ENCODE assay signal across 12 mouse cellular contexts in genomic region chr8:122938170-122938569, GRCm38 (mm10).
A peak's percentile ranks its signal among the peaks of the same experiment; 100 is the strongest.
DNase-seq lines count a peak whose midpoint lies in the region; ATAC-seq and TF ChIP-seq lines count a peak whose summit lies in the region.
"Had no signal": no experiment of that assay in that cellular context is flagged by ENCODE, and none has a peak within 500 bp of the region (broad histone marks: within the 10 kb centered on the region; RNA-seq: fewer than 3 reads in every experiment).

No protein-coding gene starts in this region.

- H3K27ac ChIP-seq in heart, embryonic 15.5 days, result peak overlapping the region; percentile 12; the same call in 1 of the 2 replicates
- 0 out of 2 replicates have a peak overlapping the region, but pooled peaks have one; percentile 13 for H3K27ac ChIP-seq in stomach, embryonic 15.5 days
- H3K27ac ChIP-seq in stomach, postnatal 0 days (replicated peaks), result no peak overlapping the region
- H3K27ac ChIP-seq in forebrain, postnatal 0 days (ENCODE audit: low read depth, low read length), result 0 out of 2 replicates have a peak overlapping the region, but pooled peaks have one; percentile 17
- H3K27ac ChIP-seq in small intestine, adult 2 months (ENCODE audit: insufficient read depth, low read depth, low read length), result peak overlapping the region; percentile 37
- H3K27ac ChIP-seq: embryonic facial prominence, embryonic 13.5 days; liver, embryonic 15.5 days; midbrain, embryonic 10.5 days had no signal

- H3K4me1 ChIP-seq in heart, embryonic 15.5 days (replicated peaks), result peaks cover 36% of the 10 kb centered on the region
- peaks cover 14% of the 10 kb centered on the region for H3K4me1 ChIP-seq in stomach, embryonic 15.5 days
- peaks cover 9% of the 10 kb centered on the region for H3K4me1 ChIP-seq in stomach, postnatal 0 days (replicated peaks; ENCODE audit: control insufficient read depth, insufficient read depth)
- H3K4me1 ChIP-seq in forebrain, postnatal 0 days (ENCODE audit: insufficient read depth), result peaks cover 26% of the 10 kb centered on the region
- H3K4me1 ChIP-seq in small intestine, adult 2 months (ENCODE audit: control insufficient read depth, insufficient read depth, insufficient read length, low read length), result peaks cover 13% of the 10 kb centered on the region; the same call in 1 of the 2 replicates

- H3K9ac ChIP-seq in heart, embryonic 15.5 days, result no peak overlapping the region
- H3K9ac ChIP-seq in stomach, embryonic 15.5 days, result no peak overlapping the region
- no peak overlapping the region for H3K9ac ChIP-seq in stomach, postnatal 0 days (ENCODE audit: low read length)
- no peak overlapping the region for H3K9ac ChIP-seq in forebrain, postnatal 0 days
- H3K9ac ChIP-seq: embryonic facial prominence, embryonic 13.5 days; liver, embryonic 15.5 days had no signal

- DNase-seq in heart, adult 18-20 months, result no peak
- no peak for DNase-seq in stomach, postnatal 0 days (ENCODE audit: low spot score)
- no peak for DNase-seq in forebrain, postnatal 0 days
- no peak for DNase-seq in adrenal gland, adult (ENCODE audit: inconsistent age in 2 of 2, low spot score in 1 of 2)
- DNase-seq in frontal cortex, postnatal 14 days (ENCODE audit: low spot score in 2 of 2), result no peak
- DNase-seq: gastrocnemius, postnatal 10 days had no signal

- 70% methylated on average over 3 of the region's 3 CpGs for WGBS in heart, embryonic 15.5 days
- 83% methylated on average over 3 of the region's 3 CpGs for WGBS in stomach, embryonic 15.5 days
- 66% methylated on average over 3 of the region's 3 CpGs for WGBS in stomach, postnatal 0 days
- WGBS in forebrain, postnatal 0 days, result 41% methylated on average over 3 of the region's 3 CpGs
- WGBS in small intestine, adult 2 months, result 74% methylated on average over 3 of the region's 3 CpGs

- no peak for TF ChIP-seq EP300 in stomach, postnatal 0 days (optimal IDR thresholded peaks at IDR 0.05)

- no peak for TF ChIP-seq CTCF in stomach, postnatal 0 days (IDR thresholded peaks at IDR 0.05; ENCODE audit: low read depth)
- no peak for TF ChIP-seq CTCF in forebrain, postnatal 0 days (IDR thresholded peaks at IDR 0.05; ENCODE audit: low read depth)
- no peak for TF ChIP-seq CTCF in small intestine, adult 2 months (IDR thresholded peaks at IDR 0.05; ENCODE audit: extremely low read depth, insufficient read length, insufficient replicate concordance, low read depth, low read length)

- no peak for TF ChIP-seq POLR2A in small intestine, adult 2 months (IDR thresholded peaks at IDR 0.05; ENCODE audit: low read depth, low read length)

- H3K4me2 ChIP-seq in heart, embryonic 15.5 days, result no peak overlapping the region
- H3K4me2 ChIP-seq in stomach, embryonic 15.5 days, result no peak overlapping the region
- no peak overlapping the region for H3K4me2 ChIP-seq in stomach, postnatal 0 days (replicated peaks; ENCODE audit: low read depth)
- no peak overlapping the region for H3K4me2 ChIP-seq in forebrain, postnatal 0 days (ENCODE audit: low read depth)
- H3K4me2 ChIP-seq: embryonic facial prominence, embryonic 13.5 days; liver, embryonic 15.5 days had no signal

- no peaks in the 10 kb centered on the region for H3K9me3 ChIP-seq in heart, embryonic 15.5 days (replicated peaks)
- H3K9me3 ChIP-seq in stomach, embryonic 15.5 days, result no peaks in the 10 kb centered on the region
- no peaks in the 10 kb centered on the region for H3K9me3 ChIP-seq in stomach, postnatal 0 days (ENCODE audit: control insufficient read depth, low read length)
- H3K9me3 ChIP-seq in forebrain, postnatal 0 days (ENCODE audit: low read length), result no peaks in the 10 kb centered on the region
- H3K9me3 ChIP-seq: embryonic facial prominence, embryonic 13.5 days; liver, embryonic 15.5 days; midbrain, embryonic 10.5 days had no signal

- ATAC-seq in heart, embryonic 15.5 days (replicated peaks; ENCODE audit: insufficient number of reproducible peaks, insufficient read depth, low FRiP score, low read depth), result no peak
- ATAC-seq in stomach, embryonic 15.5 days (ENCODE audit: insufficient read depth, low FRiP score, low read depth), result no peak
- ATAC-seq in stomach, postnatal 0 days (ENCODE audit: low FRiP score, low TSS enrichment), result no peak
- no peak for ATAC-seq in forebrain, postnatal 0 days

- no peaks in the 10 kb centered on the region for H3K36me3 ChIP-seq in heart, embryonic 15.5 days
- H3K36me3 ChIP-seq in stomach, embryonic 15.5 days, result no peaks in the 10 kb centered on the region
- no peaks in the 10 kb centered on the region for H3K36me3 ChIP-seq in stomach, postnatal 0 days (ENCODE audit: control insufficient read depth, insufficient read depth, low read length)
- H3K36me3 ChIP-seq in forebrain, postnatal 0 days (ENCODE audit: insufficient read depth), result no peaks in the 10 kb centered on the region
- peaks cover 2% of the 10 kb centered on the region; the same call in 1 of the 2 replicates for H3K36me3 ChIP-seq in small intestine, adult 2 months (ENCODE audit: control insufficient read depth, insufficient read depth, low read length)
- H3K36me3 ChIP-seq: embryonic facial prominence, embryonic 13.5 days; liver, embryonic 15.5 days had no signal

- H3K4me3 ChIP-seq in heart, embryonic 15.5 days, result no peak overlapping the region
- no peak overlapping the region for H3K4me3 ChIP-seq in stomach, embryonic 15.5 days (replicated peaks)
- H3K4me3 ChIP-seq in stomach, postnatal 0 days (ENCODE audit: low read depth, low read length), result no peak overlapping the region
- H3K4me3 ChIP-seq in forebrain, postnatal 0 days (ENCODE audit: low read depth, low read length), result no peak overlapping the region
- no peak overlapping the region for H3K4me3 ChIP-seq in small intestine, adult 2 months (ENCODE audit: low read depth, low read length)
- H3K4me3 ChIP-seq: embryonic facial prominence, embryonic 13.5 days; liver, embryonic 15.5 days; midbrain, embryonic 10.5 days had no signal

- H3K27me3 ChIP-seq in heart, embryonic 15.5 days, result no peaks in the 10 kb centered on the region
- H3K27me3 ChIP-seq in stomach, embryonic 15.5 days (replicated peaks), result no peaks in the 10 kb centered on the region
- no peaks in the 10 kb centered on the region for H3K27me3 ChIP-seq in stomach, postnatal 0 days (ENCODE audit: control insufficient read depth, insufficient read depth, low read length)
- no peaks in the 10 kb centered on the region for H3K27me3 ChIP-seq in forebrain, postnatal 0 days (ENCODE audit: insufficient read depth, low read length)
- no peaks in the 10 kb centered on the region for H3K27me3 ChIP-seq in small intestine, adult 2 months (ENCODE audit: control insufficient read depth, insufficient read depth, low read length)
- H3K27me3 ChIP-seq: embryonic facial prominence, embryonic 13.5 days; liver, embryonic 15.5 days had no signal
